Mouse (Mus musculus): ENCODE results near the gene Psmc6.

- TF ChIP-seq CTCF (IDR thresholded peaks at IDR 0.05; ENCODE audit: borderline replicate concordance, insufficient read depth, low read length) (no peak), POLR2A (IDR thresholded peaks at IDR 0.05; ENCODE audit: low read depth, low read length) (no peak)
These were observed 11.6 kb upstream of the Psmc6 start for GRCm38 (mm10) chr14:45317921-45318411.

Measured in embryonic fibroblast, embryonic 13.5 days (primary cell).